In the genomic region with DNA sequence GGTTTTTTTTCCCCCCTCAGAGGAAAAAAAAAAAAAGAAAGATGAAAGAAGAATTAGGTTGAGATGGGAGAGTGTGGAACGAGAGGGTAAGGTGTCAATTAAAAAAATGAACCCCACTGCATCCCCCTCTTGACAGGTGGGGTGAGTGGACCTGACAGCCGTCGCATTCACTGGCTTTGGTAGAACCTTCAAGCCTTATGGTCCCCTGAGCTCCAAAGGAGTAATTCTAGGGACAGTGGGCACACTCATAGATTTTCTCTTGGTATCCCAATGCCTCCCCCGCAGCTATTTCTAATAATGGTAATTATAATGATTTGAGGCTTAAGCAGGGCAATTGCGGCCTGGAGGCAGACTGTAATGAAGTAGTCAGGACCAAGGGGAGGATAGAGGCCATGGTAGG, we compare ENCODE assay signal across 8 mouse cellular contexts.
"Had no signal": no experiment of that assay in that cellular context is flagged by ENCODE, and none has a peak within 500 bp of the region (broad histone marks: within the 10 kb centered on the region; RNA-seq: fewer than 3 reads in every experiment).

No protein-coding gene starts in this region.

- H3K36me3 ChIP-seq: limb, embryonic 13.5 days had no signal

- H3K9me3 ChIP-seq: limb, embryonic 13.5 days had no signal

- H3K4me2 ChIP-seq: limb, embryonic 13.5 days had no signal

- H3K27ac ChIP-seq: layer of hippocampus, adult 2 months; limb, embryonic 13.5 days; liver, embryonic 14.5 days had no signal

- H3K9ac ChIP-seq: limb, embryonic 13.5 days; liver, embryonic 14.5 days had no signal

- DNase-seq: kidney, adult 18-20 months; left cerebral cortex, postnatal 4 days; lung, adult 18-20 months; right cerebral cortex, postnatal 14 days; thymus, postnatal 4 days had no signal

- H3K4me3 ChIP-seq: layer of hippocampus, adult 2 months; limb, embryonic 13.5 days had no signal
